Mouse (Mus musculus): ENCODE results near the gene Rnf222.

DNA sequence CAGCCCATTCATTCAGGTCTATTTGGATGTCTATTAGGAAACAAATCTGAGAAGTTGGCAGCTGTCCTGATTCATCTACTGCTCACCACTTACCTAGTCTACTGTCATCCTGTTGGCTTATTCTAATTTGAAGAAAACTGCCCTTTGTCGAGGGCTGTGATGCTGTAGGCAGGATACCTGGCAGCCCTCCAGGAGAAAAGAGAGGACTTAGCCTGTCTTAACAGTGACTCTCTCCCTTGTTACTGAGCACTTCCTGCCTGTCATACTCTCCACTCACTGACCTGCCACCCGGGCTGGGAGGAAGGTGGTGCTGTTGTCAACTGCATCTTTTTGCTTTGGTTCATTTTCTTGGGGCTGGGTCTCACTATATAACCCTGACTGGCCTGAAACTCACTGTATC is 2.3 kb downstream of the Rnf222 start:
- TF ChIP-seq CTCF (IDR thresholded peaks at IDR 0.05; ENCODE audit: low read depth) (no peak), EP300 (IDR thresholded peaks at IDR 0.05; ENCODE audit: low read depth) (no peak)
